Mouse (Mus musculus): ENCODE measurements around the gene Timm10.

- TF ChIP-seq CTCF (IDR thresholded peaks at IDR 0.05; ENCODE audit: borderline replicate concordance, extremely low read depth, insufficient read depth, insufficient read length) (no peak), POLR2A (IDR thresholded peaks at IDR 0.05; ENCODE audit: borderline replicate concordance, extremely low read depth, insufficient read depth, insufficient read length, poor library complexity, severe bottlenecking) (no peak)
Observed at GRCm38 (mm10) chr2:84788316-84788715, 38.5 kb upstream of the Timm10 start.

Measured in brain, embryonic 14.5 days (tissue).